Mouse (Mus musculus) adrenal gland, adult 18-20 months (tissue): ENCODE data around the gene Stat6. TPM values are rescaled to one million over a fixed set of nuclear protein-coding genes. Genes with fewer than 3 reads are reported as not detected.

Experiments
- DNase-seq, 2 experiments: peaks; one replicate each; pipeline ENCODE4 v3.0.0; 2021 to 2022; ENCODE audit warnings: low spot score in 2 of 2
- long read RNA-seq, 2 experiments: library from polyadenylated mRNA; stranded (forward); transcript quantifications; one replicate each; pipeline ENCODE4 v2.0.0; 2021
- total RNA-seq, 2 experiments: library from RNA; stranded (reverse); gene quantifications; 1 replicate in 1 of 2; 2 replicates in 1 of 2; pipeline ENCODE4 v1.2.3; 2021

The Stat6 gene
- total RNA-seq, result 100 to 1,000 TPM in 1 of 2 experiments, 10 to 100 TPM in 1; 87.7 to 105 TPM
- long read RNA-seq, experiment 1, transcript Stat6-201 (22 exons, 3,775 nt), result major isoform, 71 of 93 reads
- long read RNA-seq, experiment 1, partial matches to known transcripts, result 11 of 93 reads
- long read RNA-seq, experiment 1, other reads (novel, unspliced or antisense), result 11 of 93 reads
- long read RNA-seq, experiment 2, transcript Stat6-201 (22 exons, 3,775 nt), result major isoform, 39 of 85 reads
- long read RNA-seq, experiment 2, partial matches to known transcripts, result 28 of 85 reads
- long read RNA-seq, experiment 2, other reads (novel, unspliced or antisense), result 18 of 85 reads

DNA sequence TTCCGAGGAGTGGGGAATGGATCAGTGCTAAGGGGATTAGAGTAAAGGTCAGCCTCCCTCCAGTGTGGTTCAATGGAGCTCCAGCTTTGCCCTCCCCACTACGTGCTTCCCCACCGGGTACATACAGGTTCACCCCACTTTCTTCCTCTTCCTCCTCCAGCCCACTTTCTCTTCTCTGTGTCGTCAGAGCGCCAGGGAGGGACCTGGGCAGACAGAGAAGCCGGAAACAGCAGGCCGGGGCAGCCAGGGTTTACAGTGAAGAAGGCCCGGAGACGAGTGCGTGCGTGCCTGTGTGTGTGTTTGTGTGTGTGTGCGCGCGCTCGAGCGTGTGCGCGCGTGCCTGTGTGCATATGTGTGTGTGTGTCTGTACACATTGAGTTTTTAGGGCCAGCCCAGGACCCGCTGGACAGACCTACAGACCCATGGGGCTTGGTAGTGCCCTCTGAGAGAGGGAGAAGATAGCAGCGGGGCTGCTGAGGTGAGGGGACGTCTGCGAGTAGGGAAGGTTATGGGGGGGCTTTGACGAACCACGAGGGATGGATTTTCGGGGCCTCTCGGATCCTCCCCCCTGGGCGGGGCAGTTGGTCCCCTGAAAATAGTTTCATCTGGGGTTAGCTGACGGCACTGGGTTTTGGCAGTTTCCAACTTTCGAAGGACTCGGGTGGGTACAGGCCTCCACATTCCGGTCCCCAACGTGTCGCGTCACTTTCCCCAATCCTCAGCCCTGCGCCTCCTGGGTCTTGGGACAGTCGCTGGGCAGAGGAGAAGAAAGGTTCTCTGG lies at the start of gene Stat6:
TSS of gene Stat6 (plus strand) at position 215 of the 781 bp plus-strand sequence.
- peak; percentile 70 to 78 for DNase-seq

DNA sequence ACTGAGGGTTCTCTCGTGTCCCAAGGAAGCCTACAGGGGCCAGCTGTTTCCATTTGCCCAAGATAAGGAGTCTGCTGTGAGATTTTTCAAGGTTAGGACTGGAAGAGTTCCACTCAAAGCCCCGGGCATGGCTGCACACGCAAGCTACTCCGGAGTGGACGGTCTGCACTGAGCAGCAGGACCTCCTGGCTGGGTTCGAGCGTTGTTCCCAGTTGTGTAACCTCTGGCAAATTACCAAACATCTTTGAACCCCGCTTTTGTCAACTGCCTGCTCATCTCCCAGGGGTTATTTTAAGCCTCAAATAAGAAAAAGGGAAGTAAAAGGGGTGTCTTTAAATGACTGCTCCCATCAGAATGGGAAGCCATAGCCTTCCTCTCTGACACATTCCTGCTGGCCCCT lies 48.4 kb upstream of the Stat6 start:
- DNase-seq, result no peak

GRCm38 (mm10) chr10:127594930-127595715 lies 47.7 kb upstream of the Stat6 start:
- no peak for DNase-seq

GRCm38 (mm10) chr10:127596321-127596941 lies 46.4 kb upstream of the Stat6 start:
- DNase-seq, result no peak

GRCm38 (mm10) chr10:127597311-127597901 lies 45.4 kb upstream of the Stat6 start:
- DNase-seq, result no peak

GRCm38 (mm10) chr10:127598607-127599006 lies 44.2 kb upstream of the Stat6 start:
- DNase-seq, result no peak

DNA sequence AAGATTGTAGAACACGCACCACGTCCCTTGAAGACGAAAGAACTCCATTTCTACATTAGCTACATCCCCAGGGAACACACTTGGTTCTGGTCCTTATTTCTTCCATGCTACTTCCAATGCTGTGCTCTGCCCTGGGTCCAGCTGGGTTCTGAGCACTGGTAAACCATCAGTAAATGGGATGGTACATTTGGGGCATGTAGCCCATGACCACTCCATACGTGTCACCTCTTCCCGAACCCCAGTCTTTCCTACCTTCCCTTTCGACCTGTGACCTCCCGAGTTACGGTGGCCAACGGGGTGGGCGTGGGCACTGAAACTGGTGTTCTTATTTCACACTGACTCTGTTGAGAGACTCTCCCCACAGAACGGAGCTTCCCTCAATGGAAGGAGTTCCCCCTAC lies 43.5 kb upstream of the Stat6 start:
- DNase-seq, result no peak

DNA sequence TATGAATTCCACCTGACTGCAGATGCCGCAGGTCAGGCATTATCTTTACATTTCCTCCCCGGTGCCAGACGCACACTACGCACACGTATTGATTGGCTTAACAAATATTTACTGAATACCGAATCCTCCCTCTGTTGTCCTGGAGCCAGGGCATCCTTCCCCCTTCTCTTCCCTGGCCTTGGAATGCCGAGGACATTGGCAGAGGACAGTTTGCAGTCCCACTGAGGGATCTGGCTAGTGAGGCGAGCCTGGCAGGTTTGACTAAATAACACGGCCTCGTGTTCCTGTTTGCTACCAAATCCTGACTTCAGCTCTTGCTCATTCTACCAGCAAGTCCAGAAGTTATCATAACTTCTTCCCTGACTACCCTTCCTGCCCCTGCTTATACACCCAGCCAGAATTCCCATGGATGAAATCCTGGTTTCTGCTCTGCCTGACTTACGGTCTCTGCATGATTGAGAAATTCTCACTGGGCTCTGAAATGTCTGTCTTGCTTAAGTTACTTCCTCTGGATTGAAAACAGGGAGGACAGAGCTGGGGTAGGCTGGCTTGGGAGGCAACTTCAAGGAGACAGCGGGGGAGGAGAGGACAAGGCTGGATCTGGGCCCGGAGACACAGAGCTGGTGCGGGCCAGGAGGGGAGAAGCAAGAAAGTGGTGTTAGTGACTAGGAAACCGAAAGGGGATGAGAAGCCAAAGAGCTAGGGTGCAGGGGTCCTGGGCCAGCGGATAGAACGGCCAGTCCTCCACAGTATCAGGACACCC lies 42.8 kb upstream of the Stat6 start:
- DNase-seq, result peak in 1 of 2 experiments; percentile 58

DNA sequence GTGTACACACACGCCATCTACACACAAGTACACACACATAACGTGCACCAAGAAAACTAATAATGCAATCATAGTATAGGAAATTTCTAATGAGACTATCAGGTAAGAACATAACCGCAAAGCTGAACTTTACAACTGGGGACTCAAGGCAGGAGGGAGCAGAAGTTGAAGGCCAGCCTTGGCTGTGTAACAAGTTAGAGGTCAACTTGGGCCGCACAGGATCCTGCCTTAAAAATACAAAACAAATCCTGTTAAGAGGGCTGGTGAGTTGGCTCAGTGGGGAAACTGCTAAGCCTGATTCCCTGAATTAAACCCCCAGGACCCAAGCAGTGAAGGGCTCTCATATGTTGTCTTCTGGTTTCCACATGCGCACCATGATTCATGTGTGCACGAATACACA lies 40.6 kb upstream of the Stat6 start:
- no peak for DNase-seq

- DNase-seq, result no peak
Measured at GRCm38 (mm10) chr10:127603437-127604371, 39.1 kb upstream of the Stat6 start.

GRCm38 (mm10) chr10:127604465-127605250 lies 38.1 kb upstream of the Stat6 start:
- DNase-seq, result no peak

DNA sequence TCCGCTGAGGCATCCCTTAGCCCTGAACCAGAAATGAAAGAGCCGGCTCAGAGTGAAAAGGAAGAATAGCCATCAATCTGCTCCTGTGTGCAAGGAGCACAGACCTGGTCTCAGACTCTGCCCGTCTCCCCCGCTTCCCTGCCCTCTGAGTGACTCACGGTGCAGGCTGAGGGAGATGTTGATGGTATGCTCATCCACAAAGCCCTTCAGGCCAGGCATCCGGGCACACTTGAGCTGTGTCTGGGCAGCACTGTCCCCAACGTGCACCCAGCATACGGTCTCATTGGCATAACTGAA lies 37.6 kb upstream of the Stat6 start:
- no peak for DNase-seq

DNA sequence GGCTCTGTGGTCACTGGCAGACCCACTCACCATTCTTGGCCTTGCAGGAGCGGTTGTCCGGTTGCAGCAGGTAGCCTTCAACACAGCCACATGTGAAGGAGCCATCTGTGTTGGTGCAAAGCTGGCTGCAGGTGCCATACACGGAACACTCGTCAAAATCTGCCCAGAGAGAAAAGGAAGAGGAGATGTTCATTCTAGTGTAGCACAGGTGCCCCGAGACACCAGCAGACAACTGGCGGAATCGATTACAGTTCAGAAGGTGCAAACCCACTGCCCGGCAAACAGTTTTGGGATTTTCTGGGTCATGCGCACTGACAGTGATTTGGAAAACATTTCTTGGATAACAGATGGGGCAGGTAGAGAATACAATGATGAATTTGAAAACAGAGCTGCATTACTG lies 37.0 kb upstream of the Stat6 start:
- DNase-seq, result no peak

DNA sequence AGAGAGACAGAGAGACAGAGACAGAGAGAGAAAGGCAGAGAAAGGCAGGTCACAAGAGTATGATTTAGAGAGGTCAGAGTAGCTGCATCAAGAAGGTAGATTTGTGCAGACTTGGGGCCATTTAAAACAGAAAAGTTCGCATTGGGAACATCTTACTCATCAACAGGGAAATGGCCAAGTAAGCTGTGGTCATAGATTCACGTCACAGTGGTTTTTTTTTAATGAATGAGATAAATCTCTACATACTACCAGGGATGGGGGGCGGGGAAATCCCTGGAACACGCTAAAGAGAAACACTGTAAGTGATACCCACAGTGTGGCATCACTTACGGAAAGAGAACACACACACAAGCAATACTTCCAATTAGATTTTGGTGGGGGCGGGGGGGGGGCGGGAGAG lies 35.7 kb upstream of the Stat6 start:
- DNase-seq, result no peak

DNA sequence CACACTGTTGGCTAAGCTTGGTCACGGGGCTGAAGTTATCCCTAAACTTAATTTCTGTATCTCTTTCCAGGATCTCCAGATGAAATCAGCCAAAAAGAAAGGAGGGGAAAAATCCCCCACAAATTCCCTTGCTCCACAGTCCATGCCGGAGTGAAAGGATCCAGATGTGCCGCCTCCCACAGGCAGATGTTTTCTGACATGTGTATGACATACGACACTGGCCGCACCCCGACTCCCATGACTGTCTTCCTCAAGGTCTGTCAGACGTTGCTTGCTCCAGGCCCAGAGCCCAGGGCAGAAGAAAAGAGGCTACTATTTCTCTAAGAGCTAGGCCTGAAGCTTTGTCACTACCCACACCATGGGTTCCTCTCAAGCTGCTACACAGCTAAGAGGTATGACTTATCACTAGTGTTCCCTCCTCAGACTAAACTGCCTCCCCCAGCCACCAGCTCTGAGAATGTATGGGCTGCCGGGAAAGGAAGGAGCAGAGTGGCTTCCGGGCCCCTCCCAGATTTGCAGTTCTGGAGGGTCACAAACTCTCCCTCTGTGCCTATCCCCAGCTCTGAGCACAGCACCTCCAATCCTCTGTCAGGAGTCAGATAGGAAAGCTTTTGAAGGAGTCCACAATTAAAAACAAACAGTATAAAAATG lies 33.2 kb upstream of the Stat6 start:
- no peak for DNase-seq

DNA sequence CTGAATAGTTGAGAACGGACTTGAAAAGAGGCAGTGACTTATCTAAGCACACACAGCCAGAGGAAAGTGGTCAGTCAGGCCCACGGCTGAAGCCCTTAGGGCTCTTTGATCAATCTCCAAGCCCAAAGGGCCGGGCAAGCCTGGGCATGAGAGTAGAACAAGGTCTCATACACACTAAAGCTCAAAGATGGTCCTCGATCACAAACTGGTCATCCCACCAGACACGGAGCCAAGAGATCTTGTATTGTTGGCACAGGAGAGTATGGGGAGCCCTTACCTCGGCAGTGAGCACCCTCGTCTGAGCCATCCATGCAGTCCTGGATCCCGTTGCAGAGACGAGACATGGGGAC lies 32.7 kb upstream of the Stat6 start:
- no peak for DNase-seq

DNA sequence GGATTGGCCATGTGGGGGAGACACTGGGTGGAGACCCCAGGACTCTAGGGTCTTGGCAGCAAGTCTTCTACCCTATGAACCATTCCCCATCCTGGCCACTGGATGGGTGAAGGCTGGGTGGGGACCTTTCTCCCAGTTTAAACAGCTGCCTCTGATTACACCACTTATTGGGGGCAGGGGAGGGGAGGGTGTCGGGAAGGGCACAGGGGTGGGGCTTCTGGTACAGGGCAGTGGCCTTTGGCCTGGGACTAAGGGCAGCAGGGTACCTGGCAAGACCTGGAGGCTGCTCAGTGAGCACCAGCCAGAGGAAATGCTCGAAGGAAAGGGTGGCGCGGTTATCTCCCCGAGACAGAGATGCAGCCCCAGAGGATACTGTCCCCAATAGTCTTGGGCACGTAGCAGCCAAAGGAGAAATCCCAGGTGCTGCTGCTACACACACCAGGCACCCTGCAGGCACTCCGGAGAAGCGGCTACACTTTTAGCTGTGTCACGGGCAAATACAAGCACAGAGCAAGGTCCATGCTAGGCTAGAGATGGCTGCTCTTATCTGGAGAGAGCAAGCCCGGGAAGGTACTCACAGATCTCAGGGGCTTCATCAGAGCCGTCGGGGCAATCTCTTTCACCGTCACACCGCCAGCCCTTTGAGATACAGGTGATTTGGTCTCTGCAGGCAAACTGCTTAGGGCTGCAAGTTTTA lies 30.6 kb upstream of the Stat6 start:
- DNase-seq, result no peak
